ENCODE assay signal across 8 mouse cellular contexts in the genomic region with DNA sequence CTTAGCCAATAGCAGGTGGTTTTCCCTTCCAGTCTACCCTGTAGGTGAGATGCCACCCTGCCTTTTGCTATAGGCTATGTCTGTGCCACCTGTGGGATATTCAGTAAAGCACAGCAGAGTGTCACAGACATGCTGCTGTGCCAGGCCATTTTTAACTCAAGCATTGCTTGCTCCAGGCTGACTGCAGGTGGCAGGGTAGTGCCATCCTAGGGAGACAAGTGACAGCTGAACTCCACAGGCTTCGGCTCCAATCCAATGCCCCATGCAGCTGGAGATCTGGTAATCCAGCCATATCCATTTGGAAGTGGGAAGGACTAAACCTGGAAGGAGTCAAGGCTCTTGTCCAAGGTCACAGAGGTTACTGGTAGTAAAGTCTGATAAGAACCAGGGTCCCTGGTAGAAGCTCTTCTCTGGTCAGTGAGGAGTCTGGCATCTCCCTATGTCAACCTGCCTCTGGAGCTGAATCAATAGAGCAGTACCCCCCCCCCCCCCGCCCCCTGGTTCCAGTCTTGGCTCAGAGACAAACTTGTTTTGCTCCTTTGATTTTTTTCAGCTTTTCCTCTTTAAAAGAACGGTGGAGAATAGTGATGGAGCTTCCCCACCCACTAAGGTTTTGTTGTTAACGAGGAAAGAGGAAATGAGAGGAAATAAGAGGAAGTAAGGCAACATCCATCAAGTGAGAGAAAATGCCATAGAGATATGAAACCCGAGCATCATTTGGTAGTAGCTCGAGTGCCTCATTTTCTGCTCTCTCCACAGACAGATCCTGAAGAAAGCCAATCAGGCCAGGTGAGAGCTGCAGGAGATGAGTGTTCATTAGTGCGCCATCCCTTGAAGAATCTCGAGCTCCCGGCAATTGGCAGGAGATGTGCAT.
DNase-seq lines count a peak whose midpoint lies in the region; ATAC-seq and TF ChIP-seq lines count a peak whose summit lies in the region.

No protein-coding gene starts in this region.

- no peaks in the 10 kb centered on the region for H3K4me1 ChIP-seq in limb, embryonic 14.5 days (ENCODE audit: control insufficient read depth, insufficient read depth, low read length)
- H3K4me1 ChIP-seq in limb, embryonic 10.5 days = peaks cover 18% of the 10 kb centered on the region
- no peaks in the 10 kb centered on the region for H3K4me1 ChIP-seq in heart, postnatal 0 days (ENCODE audit: control insufficient read depth, insufficient read depth)
- H3K4me1 ChIP-seq in midbrain, postnatal 0 days (ENCODE audit: insufficient read depth, low read length) = no peaks in the 10 kb centered on the region

- DNase-seq in limb, embryonic 14.5 days (ENCODE audit: low spot score) = peak; percentile 27
- DNase-seq in limb, embryonic 10.5 days (ENCODE audit: low spot score) = no peak
- DNase-seq in T-cell, adult 2 months (ENCODE audit: low spot score) = peak; percentile 12
- peak; percentile 80 to 81 for DNase-seq in cerebellum, postnatal 36 days
- peak; percentile 46 for DNase-seq in heart, postnatal 0 days (ENCODE audit: low spot score)
- peak; percentile 42 to 60 for DNase-seq in layer of hippocampus, adult 8-10 months (ENCODE audit: low spot score in 2 of 2)
- DNase-seq in midbrain, postnatal 0 days (ENCODE audit: low spot score) = peak; percentile 92
- peak; percentile 35 for DNase-seq in thymus, postnatal 4 days

- no peaks in the 10 kb centered on the region for H3K9me3 ChIP-seq in limb, embryonic 14.5 days (ENCODE audit: control insufficient read depth, low read length)
- no peaks in the 10 kb centered on the region for H3K9me3 ChIP-seq in limb, embryonic 10.5 days (replicated peaks)
- no peaks in the 10 kb centered on the region for H3K9me3 ChIP-seq in heart, postnatal 0 days (replicated peaks; ENCODE audit: control insufficient read depth, low read length)
- no peaks in the 10 kb centered on the region for H3K9me3 ChIP-seq in midbrain, postnatal 0 days (ENCODE audit: low read length)

- no peak overlapping the region for H3K27ac ChIP-seq in limb, embryonic 14.5 days (replicated peaks; ENCODE audit: low read depth, low read length)
- no peak overlapping the region for H3K27ac ChIP-seq in limb, embryonic 10.5 days
- H3K27ac ChIP-seq in heart, postnatal 0 days (ENCODE audit: low read depth) = no peak overlapping the region
- H3K27ac ChIP-seq in midbrain, postnatal 0 days (ENCODE audit: low read depth, low read length) = no peak overlapping the region

- ATAC-seq in limb, embryonic 14.5 days (ENCODE audit: low FRiP score, low read depth) = no peak
- no peak for ATAC-seq in heart, postnatal 0 days (ENCODE audit: insufficient read depth, low read depth)
- ATAC-seq in midbrain, postnatal 0 days (ENCODE audit: low FRiP score) = peak; percentile 64

- 62% methylated on average over 9 of the region's 9 CpGs for WGBS in limb, embryonic 14.5 days
- 82% methylated on average over 9 of the region's 9 CpGs for WGBS in limb, embryonic 10.5 days
- 59% methylated on average over 9 of the region's 9 CpGs for WGBS in heart, postnatal 0 days
- 68% methylated on average over 9 of the region's 9 CpGs for WGBS in midbrain, postnatal 0 days

- H3K4me3 ChIP-seq in limb, embryonic 14.5 days (replicated peaks; ENCODE audit: low read length) = no peak overlapping the region
- H3K4me3 ChIP-seq in limb, embryonic 10.5 days = no peak overlapping the region
- no peak overlapping the region for H3K4me3 ChIP-seq in heart, postnatal 0 days (ENCODE audit: low read depth, low read length)
- no peak overlapping the region for H3K4me3 ChIP-seq in midbrain, postnatal 0 days (ENCODE audit: low read depth, low read length)

- TF ChIP-seq EP300 in heart, postnatal 0 days (IDR thresholded peaks at IDR 0.05; ENCODE audit: low read depth) = no peak

- TF ChIP-seq POLR2A in limb, embryonic 14.5 days (IDR thresholded peaks at IDR 0.05; ENCODE audit: borderline replicate concordance, extremely low read depth, insufficient read depth, insufficient read length) = no peak

- H3K9ac ChIP-seq in limb, embryonic 14.5 days (ENCODE audit: low read depth, low read length, severe bottlenecking) = no peak overlapping the region
- H3K9ac ChIP-seq in heart, postnatal 0 days (replicated peaks; ENCODE audit: low read depth, low read length) = no peak overlapping the region
- H3K9ac ChIP-seq in midbrain, postnatal 0 days (replicated peaks; ENCODE audit: low read length, poor library complexity, severe bottlenecking) = no peak overlapping the region

- TF ChIP-seq CTCF in heart, postnatal 0 days (IDR thresholded peaks at IDR 0.05; ENCODE audit: low read depth) = peak; percentile 85
- TF ChIP-seq CTCF in midbrain, postnatal 0 days (IDR thresholded peaks at IDR 0.05) = peak; percentile 92

- H3K4me2 ChIP-seq in limb, embryonic 14.5 days (replicated peaks; ENCODE audit: low read depth, low read length, severe bottlenecking) = no peak overlapping the region
- no peak overlapping the region for H3K4me2 ChIP-seq in heart, postnatal 0 days (ENCODE audit: low read depth, low read length)
- H3K4me2 ChIP-seq in midbrain, postnatal 0 days (ENCODE audit: low read depth, low read length, poor library complexity, severe bottlenecking) = no peak overlapping the region

- no peaks in the 10 kb centered on the region for H3K36me3 ChIP-seq in limb, embryonic 14.5 days (ENCODE audit: control insufficient read depth, insufficient read depth, low read length)
- no peaks in the 10 kb centered on the region for H3K36me3 ChIP-seq in limb, embryonic 10.5 days
- H3K36me3 ChIP-seq in heart, postnatal 0 days (replicated peaks; ENCODE audit: control insufficient read depth, insufficient read depth, low read length) = no peaks in the 10 kb centered on the region
- no peaks in the 10 kb centered on the region for H3K36me3 ChIP-seq in midbrain, postnatal 0 days (ENCODE audit: insufficient read depth, low read length)

- H3K27me3 ChIP-seq in limb, embryonic 14.5 days (ENCODE audit: control insufficient read depth, insufficient read depth, low read length) = no peaks in the 10 kb centered on the region
- no peaks in the 10 kb centered on the region for H3K27me3 ChIP-seq in limb, embryonic 10.5 days (ENCODE audit: low read depth, poor library complexity, severe bottlenecking)
- no peaks in the 10 kb centered on the region for H3K27me3 ChIP-seq in heart, postnatal 0 days (ENCODE audit: control insufficient read depth, insufficient read depth, low read length)
- H3K27me3 ChIP-seq in midbrain, postnatal 0 days (ENCODE audit: insufficient read depth, low read length) = peaks cover 5% of the 10 kb centered on the region; the same call in 1 of the 2 replicates
